Mouse (Mus musculus) subcutaneous adipose tissue, adult 2 months (tissue): ENCODE measurements around the gene Scgb2b7. TPM values are rescaled to one million over a fixed set of nuclear protein-coding genes. Genes with fewer than 3 reads are reported as not detected.

Source experiments
- polyA plus RNA-seq: library from polyadenylated mRNA; depleted of rRNA; stranded (reverse); fragments of >200 nt; gene quantifications from 2 replicates; pipeline ENCODE4 v1.2.3, GENCODE M21; 2012; ENCODE audit warnings: low replicate concordance; rRNA removed

Scgb2b7 gene
- polyA plus RNA-seq = not detected in 2 replicates

DNA sequence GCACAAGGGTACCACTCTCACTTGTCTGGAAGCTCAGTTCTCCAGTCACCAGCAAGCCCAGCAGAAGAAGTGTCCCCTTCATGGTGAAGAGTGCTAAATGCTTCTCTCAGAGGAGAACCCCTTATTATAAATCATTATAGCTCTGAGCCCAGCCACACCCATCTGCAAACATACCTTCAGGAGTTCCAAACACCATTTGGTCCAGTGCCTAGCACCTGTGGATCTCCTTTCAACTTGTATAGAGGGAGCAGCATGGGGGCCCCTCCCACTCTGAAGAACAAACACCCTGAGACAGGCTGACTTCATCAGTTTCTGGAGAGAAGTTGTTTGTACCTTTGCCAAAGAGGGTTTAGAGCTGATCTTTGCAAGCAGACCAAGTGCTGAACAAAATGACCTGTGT lies at the start of gene Scgb2b7:
Scgb2b7 (minus strand) TSS at position 101 of the 400 bp plus-strand sequence.

DNA sequence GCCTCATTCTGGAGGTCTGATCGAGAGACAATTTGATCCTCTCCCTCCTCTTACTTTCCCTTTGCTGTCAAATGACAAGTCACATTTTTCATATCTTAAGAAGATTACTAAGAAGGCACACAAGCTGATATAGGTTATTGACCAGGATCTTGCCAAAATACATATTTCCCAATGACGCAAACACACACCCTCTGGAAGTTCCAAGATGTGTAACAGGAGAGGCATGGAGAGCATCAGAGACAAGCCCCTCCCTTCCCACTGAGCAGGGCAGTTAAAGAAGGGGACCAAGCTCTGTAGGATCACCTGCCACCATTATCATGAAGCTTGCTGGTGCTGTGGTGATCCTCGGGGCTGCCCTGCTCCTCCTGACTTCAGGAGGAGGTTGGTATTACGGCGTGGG lies 6.8 kb upstream of the Scgb2b7 start, which contains the start of gene Scgb1b7:
Scgb1b7 (plus strand) TSS at position 301 of the 400 bp plus-strand sequence.

Other genes starting within 250 kb of the Scgb2b7 start
- gene Scgb1b7, start 6.9 kb upstream of the Scgb2b7 start, polyA plus RNA-seq = not detected in 2 replicates